Mouse (Mus musculus): ENCODE measurements around the gene Pank3. TPM values are rescaled to one million over a fixed set of nuclear protein-coding genes. Genes with fewer than 3 reads are reported as not detected.
"Not testable (repeated sequence)": the region's sequence is repeated elsewhere in the genome, so short reads cannot be mapped to it uniquely, and the experiment has no call there.

Pank3 gene
- polyA plus RNA-seq, 1 experiment from 2014 or later: 24.4 TPM

DNA sequence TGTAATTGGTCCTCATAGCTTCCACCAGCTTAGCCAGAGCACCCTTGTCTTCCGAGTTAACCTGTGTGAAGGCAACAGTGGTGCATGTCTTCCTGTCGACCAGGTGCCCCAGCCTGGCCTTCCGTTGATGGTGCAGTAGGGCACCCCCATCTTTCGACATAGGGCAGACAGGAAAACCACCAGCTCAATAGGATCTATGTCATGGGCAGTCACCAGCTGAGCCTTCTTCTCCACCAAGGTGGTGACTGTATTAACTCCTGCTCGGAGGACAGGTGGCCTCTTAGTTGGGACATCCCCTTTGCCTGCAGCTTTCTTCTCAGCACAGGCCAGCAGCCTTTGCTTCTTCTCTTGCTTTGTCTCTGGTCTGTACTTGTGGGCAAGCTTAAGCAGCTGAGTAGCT, 23.5 kb downstream of the Pank3 start:
- H3K4me1 ChIP-seq (replicated peaks; ENCODE audit: control insufficient read depth, insufficient read depth, low read length): peaks cover 10% of the 10 kb centered on the region
- H3K9me3 ChIP-seq (ENCODE audit: control insufficient read depth, low read length); H3K9ac ChIP-seq (replicated peaks; ENCODE audit: low read depth, low read length); ATAC-seq; H3K27me3 ChIP-seq (replicated peaks; ENCODE audit: control insufficient read depth, insufficient read depth, low read length); H3K4me2 ChIP-seq (ENCODE audit: low read length); H3K36me3 ChIP-seq (ENCODE audit: control insufficient read depth, insufficient read depth); H3K4me3 ChIP-seq (replicated peaks; ENCODE audit: low read length); H3K27ac ChIP-seq (ENCODE audit: low read length): not testable (repeated sequence)
- 83% methylated on average over 5 of the region's 5 CpGs for WGBS

DNA sequence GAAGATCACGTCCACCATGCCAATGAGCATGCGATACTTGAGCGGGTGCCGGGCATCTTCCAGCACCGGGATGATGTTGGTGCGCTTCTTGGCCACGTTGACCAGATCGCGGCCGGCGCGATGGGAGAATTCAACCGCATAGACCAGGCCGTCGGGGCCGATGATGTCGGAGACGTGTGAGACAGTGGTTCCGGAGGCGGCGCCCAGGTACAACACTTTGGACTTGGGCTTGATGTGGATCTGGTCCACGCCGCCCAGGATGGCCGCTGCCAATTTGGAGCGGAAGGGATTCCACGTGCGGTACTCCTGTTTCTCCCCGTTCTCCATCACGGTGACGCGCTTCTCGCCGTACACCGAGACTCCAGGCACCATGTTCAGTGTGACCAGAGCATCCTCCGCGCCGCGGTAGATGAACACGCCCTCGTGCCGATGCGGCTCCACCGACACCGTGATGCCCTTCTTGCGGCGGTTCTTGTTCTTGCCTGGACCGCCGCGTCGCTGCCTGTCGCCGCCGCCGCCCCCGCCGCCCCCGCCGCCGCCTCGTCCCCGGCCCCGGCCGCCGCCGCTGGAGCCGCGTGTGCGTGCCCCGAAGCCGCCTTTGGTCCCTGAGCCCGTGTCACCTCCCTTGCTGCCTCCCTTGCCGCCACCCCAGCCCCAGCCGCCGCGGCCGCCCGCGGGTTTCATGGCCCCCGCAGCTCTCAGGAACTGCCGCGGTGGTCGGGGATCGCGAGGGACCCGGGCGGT, 28.6 kb downstream of the Pank3 start:
- Histone ChIP-seq H3K27ac (ENCODE audit: low read length) (peak overlapping the region; percentile 43), H3K4me1 (replicated peaks; ENCODE audit: control insufficient read depth, insufficient read depth, low read length) (peaks cover 10% of the 10 kb centered on the region), H3K9ac (replicated peaks; ENCODE audit: low read depth, low read length) (peak overlapping the region; percentile 78), H3K36me3 (ENCODE audit: control insufficient read depth, insufficient read depth) (no peaks in the 10 kb centered on the region), H3K4me2 (ENCODE audit: low read length) (peak overlapping the region; percentile 88), H3K4me3 (replicated peaks; ENCODE audit: low read length) (peak overlapping the region; percentile 71), H3K27me3 (replicated peaks; ENCODE audit: control insufficient read depth, insufficient read depth, low read length) (peaks cover 11% of the 10 kb centered on the region), H3K9me3 (ENCODE audit: control insufficient read depth, low read length) (no peaks in the 10 kb centered on the region)
- WGBS: 3% methylated on average over 66 of the region's 86 CpGs
- ATAC-seq: peak; percentile 63

DNA sequence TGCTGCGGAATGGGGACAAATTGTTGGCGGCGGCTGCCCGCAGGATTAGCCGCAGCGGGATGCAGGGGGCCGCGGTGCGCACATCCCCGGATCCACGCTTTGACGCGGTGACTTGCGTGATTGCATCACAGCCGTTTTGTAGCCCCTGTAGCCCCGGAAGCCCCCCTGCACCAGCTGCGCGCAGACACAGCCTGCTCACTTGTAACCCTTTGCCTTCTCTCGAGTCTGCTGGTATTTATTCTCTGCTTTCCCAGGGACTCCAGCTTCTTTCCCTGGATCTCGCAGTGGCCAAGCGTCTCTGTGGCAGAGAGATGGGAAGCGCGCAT, 29.2 kb downstream of the Pank3 start:
- H3K9ac ChIP-seq (replicated peaks; ENCODE audit: low read depth, low read length): peak overlapping the region; percentile 78
- ATAC-seq: peak; percentile 97
- H3K4me1 ChIP-seq (replicated peaks; ENCODE audit: control insufficient read depth, insufficient read depth, low read length): peaks cover 10% of the 10 kb centered on the region
- under 1% methylated on average over 23 of the region's 23 CpGs for WGBS
- peaks cover 11% of the 10 kb centered on the region for H3K27me3 ChIP-seq (replicated peaks; ENCODE audit: control insufficient read depth, insufficient read depth, low read length)
- H3K9me3 ChIP-seq (ENCODE audit: control insufficient read depth, low read length): no peaks in the 10 kb centered on the region
- no peaks in the 10 kb centered on the region for H3K36me3 ChIP-seq (ENCODE audit: control insufficient read depth, insufficient read depth)
- peak overlapping the region; percentile 71 for H3K4me3 ChIP-seq (replicated peaks; ENCODE audit: low read length)
- H3K4me2 ChIP-seq (ENCODE audit: low read length): peak overlapping the region; percentile 88
- peak overlapping the region; percentile 43 for H3K27ac ChIP-seq (ENCODE audit: low read length)

DNA sequence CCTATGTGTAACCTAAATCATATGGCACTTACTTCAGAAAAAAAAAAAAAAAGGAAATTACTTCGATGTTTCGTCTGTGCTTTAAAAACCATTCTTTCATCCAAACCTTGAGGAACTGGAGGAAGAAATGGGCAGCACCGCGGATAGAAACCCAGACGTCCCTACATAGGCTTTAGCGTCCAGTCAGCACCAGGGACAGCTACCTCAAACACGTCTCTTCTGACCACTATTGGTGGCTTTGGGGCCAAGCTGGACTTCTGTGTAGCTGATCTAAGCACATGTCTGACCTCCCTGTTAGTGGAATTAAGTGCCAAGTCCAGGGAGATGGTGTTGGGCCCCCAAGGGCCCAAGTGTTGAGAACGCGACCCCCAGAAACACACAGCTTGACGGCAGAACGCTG, 29.6 kb downstream of the Pank3 start, which contains the start of gene Fbll1:
Gene Fbll1 (minus strand): TSS at position 11 of the 400 bp plus-strand sequence.
- H3K9me3 ChIP-seq (ENCODE audit: control insufficient read depth, low read length): no peaks in the 10 kb centered on the region
- peak within 1 kb of the TSS; percentile 88 for H3K4me2 ChIP-seq (ENCODE audit: low read length)
- WGBS: 9% methylated on average over 11 of the region's 11 CpGs
- peaks cover 11% of the 10 kb centered on the region for H3K27me3 ChIP-seq (replicated peaks; ENCODE audit: control insufficient read depth, insufficient read depth, low read length)
- peaks cover 10% of the 10 kb centered on the region for H3K4me1 ChIP-seq (replicated peaks; ENCODE audit: control insufficient read depth, insufficient read depth, low read length)
- peak within 1 kb of the TSS; percentile 78 for H3K9ac ChIP-seq (replicated peaks; ENCODE audit: low read depth, low read length)
- peak within 1 kb of the TSS; percentile 71 for H3K4me3 ChIP-seq (replicated peaks; ENCODE audit: low read length)
- H3K36me3 ChIP-seq (ENCODE audit: control insufficient read depth, insufficient read depth): no peaks in the 10 kb centered on the region
- H3K27ac ChIP-seq (ENCODE audit: low read length): peak within 1 kb of the TSS; percentile 43
- ATAC-seq: 0 out of 2 replicates have a peak, but pooled peaks have one; percentile 8

DNA sequence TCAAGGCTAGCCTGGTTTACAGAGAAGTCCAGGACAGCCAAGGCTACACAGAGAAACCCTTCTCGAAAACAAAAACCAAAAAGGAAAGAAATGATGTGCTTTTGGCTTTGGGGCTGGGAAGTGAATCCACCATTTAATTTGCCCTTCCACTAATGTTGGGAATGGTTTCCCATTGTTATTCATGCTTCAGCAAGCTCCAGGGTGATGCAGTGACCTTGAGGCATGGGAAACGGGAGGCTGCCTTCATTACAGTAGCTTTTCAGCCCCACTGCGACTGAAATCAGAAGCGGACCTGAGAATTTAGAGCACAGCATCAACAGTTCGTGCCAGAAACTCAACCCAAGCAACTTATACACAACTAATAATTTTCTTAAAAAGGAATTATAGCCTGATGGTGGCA, 32.0 kb downstream of the Pank3 start:
- H3K27ac ChIP-seq (ENCODE audit: low read length): no peak overlapping the region
- H3K27me3 ChIP-seq (replicated peaks; ENCODE audit: control insufficient read depth, insufficient read depth, low read length): peaks cover 10% of the 10 kb centered on the region
- H3K36me3 ChIP-seq (ENCODE audit: control insufficient read depth, insufficient read depth): 0 out of 2 replicates have a peak, but pooled peaks cover under 1% of the 10 kb centered on the region
- no peak for ATAC-seq
- H3K4me2 ChIP-seq (ENCODE audit: low read length): no peak overlapping the region
- no peak overlapping the region for H3K9ac ChIP-seq (replicated peaks; ENCODE audit: low read depth, low read length)
- H3K4me1 ChIP-seq (replicated peaks; ENCODE audit: control insufficient read depth, insufficient read depth, low read length): peaks cover 10% of the 10 kb centered on the region
- no peak overlapping the region for H3K4me3 ChIP-seq (replicated peaks; ENCODE audit: low read length)
- no peaks in the 10 kb centered on the region for H3K9me3 ChIP-seq (ENCODE audit: control insufficient read depth, low read length)
- WGBS: 82% methylated on average over 5 of the region's 5 CpGs

DNA sequence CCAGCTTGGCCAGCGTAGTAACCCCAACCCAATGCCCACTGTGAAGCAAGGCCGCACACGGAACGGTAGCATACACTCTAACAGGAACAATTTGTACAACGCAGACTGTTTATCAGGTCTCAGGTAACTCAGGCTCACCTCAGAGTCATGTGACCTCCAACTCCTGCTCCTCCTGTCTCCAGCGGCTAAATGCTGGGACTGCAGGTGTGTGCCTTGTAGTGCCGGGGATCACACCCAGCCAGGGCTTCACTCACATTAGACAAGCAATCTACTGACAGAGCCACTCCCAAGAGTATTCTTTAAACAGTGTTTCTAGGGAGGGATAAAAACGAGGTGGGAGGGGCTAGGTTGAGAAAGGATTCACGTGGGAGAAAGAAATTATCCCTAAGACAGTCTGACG, 42.2 kb downstream of the Pank3 start:
- H3K9me3 ChIP-seq (ENCODE audit: control insufficient read depth, low read length): no peaks in the 10 kb centered on the region
- no peak overlapping the region for H3K4me2 ChIP-seq (ENCODE audit: low read length)
- no peaks in the 10 kb centered on the region for H3K27me3 ChIP-seq (replicated peaks; ENCODE audit: control insufficient read depth, insufficient read depth, low read length)
- no peak overlapping the region for H3K27ac ChIP-seq (ENCODE audit: low read length)
- no peaks in the 10 kb centered on the region for H3K4me1 ChIP-seq (replicated peaks; ENCODE audit: control insufficient read depth, insufficient read depth, low read length)
- H3K4me3 ChIP-seq (replicated peaks; ENCODE audit: low read length): no peak overlapping the region
- H3K36me3 ChIP-seq (ENCODE audit: control insufficient read depth, insufficient read depth): peaks cover 47% of the 10 kb centered on the region
- H3K9ac ChIP-seq (replicated peaks; ENCODE audit: low read depth, low read length): no peak overlapping the region
- ATAC-seq: no peak
- 82% methylated on average over 10 of the region's 10 CpGs for WGBS

DNA sequence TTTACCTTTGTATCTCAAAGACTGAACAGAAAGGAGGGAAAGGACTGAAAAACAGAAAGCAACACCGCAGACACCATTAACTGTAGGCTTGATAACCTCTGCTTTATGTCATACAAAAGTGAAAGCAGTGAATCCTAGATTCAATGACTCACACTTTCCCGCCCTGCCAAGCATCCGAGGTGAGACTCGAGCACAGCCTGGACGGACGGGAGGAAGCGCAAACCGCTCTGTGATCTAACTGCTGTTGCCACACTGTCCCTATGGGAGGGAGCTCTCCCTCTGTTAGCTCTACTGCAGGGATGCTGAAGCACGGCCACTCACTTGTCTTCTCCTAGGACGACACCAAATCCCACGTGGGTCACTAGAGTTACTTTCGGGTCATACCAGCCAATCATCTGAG, 47.0 kb downstream of the Pank3 start:
- whole genome bisulfite sequencing: 92% methylated on average over 12 of the region's 12 CpGs
- no peak overlapping the region for H3K27ac ChIP-seq (ENCODE audit: low read length)
- no peak for ATAC-seq
- H3K36me3 ChIP-seq (ENCODE audit: control insufficient read depth, insufficient read depth): peaks cover 61% of the 10 kb centered on the region
- H3K4me3 ChIP-seq (replicated peaks; ENCODE audit: low read length): no peak overlapping the region
- no peak overlapping the region for H3K4me2 ChIP-seq (ENCODE audit: low read length)
- H3K27me3 ChIP-seq (replicated peaks; ENCODE audit: control insufficient read depth, insufficient read depth, low read length): no peaks in the 10 kb centered on the region
- no peak overlapping the region for H3K9ac ChIP-seq (replicated peaks; ENCODE audit: low read depth, low read length)
- no peaks in the 10 kb centered on the region for H3K9me3 ChIP-seq (ENCODE audit: control insufficient read depth, low read length)
- no peaks in the 10 kb centered on the region for H3K4me1 ChIP-seq (replicated peaks; ENCODE audit: control insufficient read depth, insufficient read depth, low read length)

DNA sequence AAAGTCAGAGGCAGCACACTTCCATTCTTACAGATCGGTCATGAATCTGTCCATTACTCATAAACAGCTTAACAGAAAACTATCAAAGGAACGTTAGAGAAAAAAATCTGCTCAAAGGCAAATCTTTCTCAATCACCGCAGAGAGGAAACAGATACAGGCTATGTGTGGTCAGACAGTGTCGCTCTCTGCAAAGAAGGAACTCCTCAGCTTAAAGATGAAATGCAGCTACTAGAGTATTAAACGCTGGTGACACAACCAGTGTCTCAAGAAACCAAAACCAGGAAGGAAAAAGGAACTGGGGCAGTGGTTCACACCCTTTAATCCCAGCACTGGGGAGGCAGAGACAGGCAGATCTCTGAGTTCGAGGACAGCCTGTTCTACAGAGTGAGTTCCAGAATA, 58.4 kb downstream of the Pank3 start:
- no peaks in the 10 kb centered on the region for H3K27me3 ChIP-seq (replicated peaks; ENCODE audit: control insufficient read depth, insufficient read depth, low read length)
- no peaks in the 10 kb centered on the region for H3K9me3 ChIP-seq (ENCODE audit: control insufficient read depth, low read length)
- no peak overlapping the region for H3K4me2 ChIP-seq (ENCODE audit: low read length)
- H3K4me3 ChIP-seq (replicated peaks; ENCODE audit: low read length): no peak overlapping the region
- H3K27ac ChIP-seq (ENCODE audit: low read length): no peak overlapping the region
- H3K9ac ChIP-seq (replicated peaks; ENCODE audit: low read depth, low read length): no peak overlapping the region
- WGBS: 95% methylated on average over 6 of the region's 6 CpGs
- peaks cover 33% of the 10 kb centered on the region for H3K36me3 ChIP-seq (ENCODE audit: control insufficient read depth, insufficient read depth)
- H3K4me1 ChIP-seq (replicated peaks; ENCODE audit: control insufficient read depth, insufficient read depth, low read length): peaks cover 4% of the 10 kb centered on the region; the same call in 1 of the 2 replicates
- ATAC-seq: no peak

DNA sequence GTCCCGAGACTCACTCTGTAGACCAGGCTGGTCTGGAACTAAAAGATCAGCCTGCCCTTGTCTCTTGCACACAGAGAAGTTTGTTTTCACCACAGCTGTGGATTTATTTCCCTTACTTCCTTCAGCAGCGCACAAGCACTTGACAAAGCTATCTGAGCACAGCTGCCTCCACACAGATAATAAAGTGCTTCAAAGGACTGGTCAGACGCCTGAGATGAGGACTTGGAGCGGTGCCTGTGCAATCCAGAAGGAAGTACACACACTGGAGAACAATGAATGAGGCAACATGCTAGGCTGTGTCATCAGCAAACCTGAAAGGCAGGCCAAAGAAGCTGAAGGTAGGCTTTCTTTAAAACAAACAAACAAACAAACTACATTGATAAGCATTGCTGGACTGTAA, 62.9 kb downstream of the Pank3 start:
- Histone ChIP-seq H3K9ac (replicated peaks; ENCODE audit: low read depth, low read length) (no peak overlapping the region), H3K27me3 (replicated peaks; ENCODE audit: control insufficient read depth, insufficient read depth, low read length) (no peaks in the 10 kb centered on the region), H3K4me1 (replicated peaks; ENCODE audit: control insufficient read depth, insufficient read depth, low read length) (peaks cover 13% of the 10 kb centered on the region), H3K9me3 (ENCODE audit: control insufficient read depth, low read length) (no peaks in the 10 kb centered on the region), H3K36me3 (ENCODE audit: control insufficient read depth, insufficient read depth) (peaks cover 11% of the 10 kb centered on the region; the same call in 1 of the 2 replicates), H3K4me3 (replicated peaks; ENCODE audit: low read length) (no peak overlapping the region), H3K27ac (ENCODE audit: low read length) (no peak overlapping the region), H3K4me2 (ENCODE audit: low read length) (no peak overlapping the region)
- WGBS: 85% methylated on average over 4 of the region's 4 CpGs
- no peak for ATAC-seq
